Mouse (Mus musculus) neural tube, embryonic 10.5 days (tissue): ENCODE measurements around the gene Rara.
A peak's percentile ranks its signal among the peaks of the same experiment; 100 is the strongest.
"Not testable (repeated sequence)": the region's sequence is repeated elsewhere in the genome, so short reads cannot be mapped to it uniquely, and the experiment has no call there.

Experiments
- DNase-seq: peaks from one replicate; pipeline ENCODE4 v3.0.0-alpha.2; 2017; ENCODE audit warnings: low spot score; ENCODE audit errors: extremely low spot score

Rara gene

DNA sequence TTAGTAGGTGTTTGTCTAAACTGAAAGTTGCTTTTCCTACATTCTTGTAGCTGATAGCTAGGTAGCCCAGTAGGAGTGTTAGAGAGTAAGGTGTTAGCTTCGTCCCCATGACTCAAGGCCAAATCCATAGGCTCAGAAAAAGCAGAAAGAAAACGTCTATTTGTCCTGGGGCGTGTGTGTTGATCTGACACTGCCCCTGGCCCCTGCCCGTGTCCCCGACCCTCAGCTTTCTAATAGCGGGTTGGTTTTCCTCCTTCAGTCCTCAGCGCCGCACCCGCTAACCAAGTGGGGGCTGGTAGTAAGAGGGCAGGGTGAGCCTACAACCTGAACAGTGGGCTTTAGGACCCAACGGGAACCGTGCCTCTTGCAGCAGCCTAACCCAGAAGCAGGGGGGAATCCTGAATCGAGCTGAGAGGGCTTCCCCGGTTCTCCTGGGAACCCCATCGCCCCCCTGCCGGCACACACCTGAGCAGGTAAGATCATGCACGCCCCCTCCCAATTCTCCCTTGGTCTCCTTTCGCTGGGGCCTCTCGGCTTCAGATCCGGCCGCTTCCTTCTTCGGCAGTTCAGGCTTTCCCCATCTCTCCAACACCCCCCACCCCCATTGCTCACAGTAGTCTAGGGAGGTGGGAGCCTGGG, at the start of gene Rara:
Rara (plus strand) TSS at position 381 of the 639 bp plus-strand sequence.
- DNase-seq = peak; percentile 55

DNA sequence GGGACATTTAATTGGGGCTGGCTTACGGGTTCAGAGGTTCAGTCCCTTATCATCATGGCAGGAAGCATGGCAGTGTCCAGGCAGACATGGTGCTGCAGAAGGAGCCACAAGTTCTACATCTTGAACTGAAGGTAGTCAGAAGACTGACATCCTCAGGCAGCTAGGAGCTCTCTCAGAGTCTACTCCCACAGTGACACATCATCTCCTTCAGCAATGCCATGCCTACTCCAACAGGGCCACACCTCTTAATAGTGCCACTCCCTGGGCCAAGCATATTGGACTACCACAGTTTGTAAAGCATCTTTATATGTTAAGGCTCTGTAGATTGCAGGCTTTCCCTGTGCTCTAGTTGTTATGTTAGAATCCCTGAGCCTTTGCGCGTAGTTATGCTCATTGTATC, 39.9 kb upstream of the Rara start:
- DNase-seq = no peak

DNA sequence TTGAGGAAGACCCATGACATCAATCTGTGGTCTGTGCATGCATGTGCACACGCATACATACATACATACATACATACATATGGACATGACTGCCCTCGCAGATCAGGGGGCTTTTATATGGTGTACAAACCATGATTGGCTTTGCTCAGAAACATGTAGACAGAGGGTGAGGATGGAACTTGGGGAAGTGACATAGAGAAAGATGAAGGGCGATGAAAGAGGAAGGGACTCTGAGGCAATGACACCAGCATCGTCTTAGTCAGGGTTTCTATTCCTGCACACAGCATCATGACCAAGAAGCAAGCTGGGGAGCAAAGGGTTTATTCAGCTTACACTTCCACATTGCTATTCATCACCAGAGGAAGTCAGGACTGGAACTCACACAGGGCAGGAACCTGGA, 38.5 kb upstream of the Rara start:
- DNase-seq = no peak

DNA sequence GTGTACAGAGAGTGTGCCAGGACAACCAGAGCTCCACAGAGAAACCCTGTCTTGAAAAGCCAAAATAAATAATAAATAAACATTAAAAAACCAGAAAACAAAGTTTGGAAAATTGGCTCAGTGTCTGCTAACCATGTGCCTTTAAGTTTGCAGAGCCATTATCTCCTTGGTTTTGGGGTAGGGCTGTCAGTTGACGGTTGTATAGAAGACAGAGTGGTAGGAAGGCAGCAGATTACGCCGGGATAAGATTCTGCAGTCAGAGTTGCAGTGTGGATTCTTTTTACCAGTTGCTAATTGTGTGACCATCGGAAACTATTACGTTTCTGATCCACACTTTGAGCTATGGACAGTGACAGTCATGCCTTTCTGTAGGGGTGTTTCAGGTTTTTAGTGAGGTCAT, 37.6 kb upstream of the Rara start:
- DNase-seq = no peak

DNA sequence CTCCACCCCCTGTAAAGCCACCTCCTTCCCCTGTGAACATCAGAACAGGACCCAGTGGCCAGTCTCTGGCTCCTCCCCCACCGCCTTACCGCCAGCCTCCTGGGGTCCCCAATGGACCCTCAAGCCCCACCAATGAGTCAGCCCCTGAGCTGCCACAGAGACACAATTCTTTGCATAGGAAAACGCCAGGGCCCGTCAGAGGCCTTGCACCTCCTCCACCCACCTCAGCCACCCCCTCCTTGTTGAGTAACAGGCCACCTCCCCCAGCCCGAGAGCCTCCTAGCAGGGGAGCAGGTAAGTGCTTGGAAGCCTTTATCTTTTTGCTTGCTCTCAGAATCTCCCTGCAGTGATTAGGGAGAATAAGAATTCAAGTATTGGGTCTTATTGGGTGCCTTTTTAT, 35.2 kb upstream of the Rara start:
- no peak for DNase-seq

DNA sequence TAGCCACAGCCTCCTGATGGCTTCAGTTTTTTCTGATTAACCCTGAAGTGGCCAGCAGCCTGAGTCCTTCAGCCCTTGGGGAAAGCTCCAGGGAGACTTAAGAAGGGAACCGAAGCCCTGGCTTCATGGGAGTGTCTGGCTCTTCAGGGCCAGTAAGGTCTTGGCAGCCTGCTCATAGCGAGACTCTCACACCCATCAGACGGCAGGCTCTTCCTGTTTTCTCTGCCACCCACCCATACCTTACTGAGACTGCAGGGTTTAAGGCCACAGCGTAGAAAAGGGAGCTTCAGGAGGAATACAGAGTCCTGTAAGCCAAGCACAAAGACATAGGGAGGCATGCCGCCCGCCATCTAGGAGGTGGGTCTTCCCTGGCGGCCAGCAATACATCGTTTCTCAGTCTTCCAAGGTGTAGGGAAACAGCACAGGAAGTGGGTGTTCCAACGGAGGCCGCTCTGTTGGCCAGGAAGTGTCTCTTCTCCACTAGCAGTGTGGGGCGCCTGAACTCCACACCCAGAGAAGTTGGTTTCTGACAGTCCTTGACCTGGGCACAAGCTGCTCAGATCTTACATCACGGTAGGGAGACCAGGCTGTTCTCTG, 27.0 kb upstream of the Rara start:
- no peak for DNase-seq

DNA sequence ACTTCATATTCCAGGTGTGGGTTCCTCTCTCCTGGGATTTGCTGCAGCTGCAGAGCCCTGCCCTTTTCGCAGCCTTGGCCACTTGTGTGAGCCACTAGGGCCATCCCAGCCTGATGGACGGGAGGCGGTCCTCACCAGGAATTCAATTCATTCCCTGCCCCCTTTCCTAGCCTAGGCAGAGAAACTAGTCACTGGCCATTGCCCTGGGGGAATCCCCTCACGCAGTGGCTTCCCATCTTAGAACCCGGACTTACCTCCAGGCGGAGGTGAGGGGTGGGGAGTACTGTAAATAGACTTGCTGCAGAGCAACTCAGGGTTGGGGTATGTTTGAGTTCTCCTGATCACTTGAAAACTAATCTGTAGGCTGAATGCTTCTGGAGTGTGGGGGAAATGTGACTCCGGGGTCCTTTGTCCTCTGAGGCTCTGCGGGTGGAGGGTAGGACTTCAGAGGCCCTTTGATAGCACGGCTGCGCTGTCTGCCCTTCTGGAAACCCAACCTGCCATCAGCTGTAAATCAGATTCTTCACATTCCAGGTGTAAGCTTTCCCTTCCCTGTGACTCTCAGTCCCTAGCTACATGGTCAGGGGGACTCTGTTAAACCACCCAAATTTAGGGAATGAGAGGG, 24.9 kb upstream of the Rara start:
- DNase-seq = peak; percentile 46

DNA sequence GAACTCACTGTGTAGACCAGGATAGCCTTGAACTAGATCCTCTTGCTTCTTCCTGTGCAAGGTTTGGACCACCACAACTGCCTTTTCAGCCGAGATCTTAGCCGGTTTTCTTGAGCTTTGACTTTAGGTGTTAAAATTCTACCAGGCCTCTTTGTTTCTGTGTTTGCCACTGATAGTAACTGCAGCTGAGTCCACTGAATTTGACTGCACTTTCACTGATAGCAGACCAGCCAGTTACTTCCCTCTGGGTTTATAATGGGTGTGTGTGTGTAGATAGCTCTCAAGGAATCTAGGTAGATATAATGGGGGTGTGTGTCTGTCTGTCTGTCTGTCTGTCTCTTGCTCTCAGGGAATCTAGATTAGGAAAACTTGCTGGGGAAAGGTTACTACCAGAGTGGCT, 23.0 kb upstream of the Rara start:
- DNase-seq = no peak

DNA sequence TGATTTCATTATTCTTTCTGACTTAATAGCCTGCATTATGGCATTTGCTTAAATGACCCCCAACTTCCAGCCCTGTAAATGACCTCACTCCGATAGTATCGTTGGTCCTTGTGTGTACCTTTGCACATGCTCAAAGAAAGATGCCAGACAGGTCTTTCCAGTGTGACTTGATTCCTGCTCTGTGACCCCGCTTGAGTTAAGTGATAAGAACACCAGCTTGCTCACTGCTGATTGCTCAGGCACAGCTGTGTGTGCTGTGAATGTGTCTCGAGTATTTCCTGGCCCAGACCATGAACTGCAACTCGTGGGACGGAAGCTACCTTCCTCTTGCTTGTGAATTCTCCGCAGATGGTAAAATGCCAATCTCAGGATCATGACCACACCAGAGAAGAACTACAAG, 22.6 kb upstream of the Rara start:
- no peak for DNase-seq

DNA sequence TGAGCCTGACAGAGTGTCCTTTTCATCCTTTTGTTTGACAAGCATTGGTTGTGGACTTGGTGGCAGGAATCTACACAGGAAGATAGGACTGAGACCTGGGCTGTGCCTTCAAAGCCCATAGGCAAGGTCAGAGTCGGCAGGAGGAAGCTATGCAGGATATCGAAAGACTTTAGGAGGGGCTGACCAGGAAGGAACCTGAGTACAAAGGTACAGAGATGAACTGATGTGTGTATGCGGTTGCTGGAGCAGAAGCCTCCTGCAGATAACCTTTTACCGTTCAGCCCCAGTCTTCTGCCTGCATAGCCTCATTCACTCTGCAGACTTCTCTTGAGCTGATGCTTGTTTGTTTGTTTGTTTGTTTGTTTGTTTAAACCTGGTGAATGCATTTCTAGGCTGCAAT, 22.0 kb upstream of the Rara start:
- no peak for DNase-seq

DNA sequence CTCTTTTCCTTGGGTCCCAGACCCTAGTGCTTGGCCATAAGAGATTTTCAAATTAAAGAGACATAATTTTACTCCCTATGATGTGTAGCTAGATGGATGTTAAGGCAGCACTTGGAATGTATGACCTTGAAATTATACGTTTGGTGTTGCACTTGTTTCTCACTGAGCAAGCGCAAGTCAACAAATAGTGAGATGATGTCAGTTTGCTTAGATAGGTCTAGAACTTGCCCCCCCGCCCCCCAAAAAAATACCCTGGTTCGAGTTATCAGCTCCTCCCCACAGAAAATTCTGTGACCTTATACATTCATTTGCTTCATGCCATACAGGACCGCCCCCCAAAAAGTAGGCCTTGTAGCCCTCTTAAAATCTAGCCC, 20.6 kb upstream of the Rara start:
- no peak for DNase-seq

DNA sequence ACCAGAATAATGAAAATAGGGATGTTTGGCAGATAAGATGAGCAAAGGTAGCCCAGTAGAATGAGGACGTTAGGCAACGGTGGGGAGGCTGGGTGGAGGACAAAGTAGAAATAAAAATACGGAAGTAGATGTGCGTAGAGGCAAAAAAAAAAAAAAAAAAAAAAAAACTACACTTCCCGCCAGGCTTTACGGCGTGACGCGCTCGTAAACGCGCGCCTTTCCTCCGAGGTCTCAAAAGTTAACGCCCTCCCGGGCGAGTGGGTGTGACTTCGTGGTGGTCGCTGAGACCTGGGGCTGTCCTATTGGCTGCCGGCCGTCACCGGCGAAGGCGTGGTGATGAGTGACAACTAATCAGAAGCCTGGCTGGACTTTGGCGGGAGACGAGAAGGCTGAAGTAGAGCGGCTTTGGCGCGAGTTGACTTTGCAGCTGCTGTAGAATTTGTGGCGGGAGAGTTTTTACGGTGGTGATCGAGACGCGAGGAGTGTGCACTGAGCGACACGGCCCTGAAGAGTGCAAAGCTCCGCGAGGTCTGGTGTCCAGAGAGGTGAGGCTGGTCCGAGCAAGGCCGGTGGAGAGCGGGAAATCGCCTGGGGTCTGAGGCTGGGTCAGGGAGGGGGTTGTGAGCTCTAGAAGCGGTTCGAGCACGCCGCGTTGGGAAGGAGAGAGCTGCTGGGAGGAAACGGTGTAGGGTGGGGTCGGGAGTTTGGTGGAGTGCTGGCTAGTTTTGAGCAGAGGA, 20.0 kb upstream of the Rara start, which contains the start of gene Cdc6:
Cdc6 (plus strand) TSS at position 365 of the 737 bp plus-strand sequence.
- peak; percentile 95 for DNase-seq

DNA sequence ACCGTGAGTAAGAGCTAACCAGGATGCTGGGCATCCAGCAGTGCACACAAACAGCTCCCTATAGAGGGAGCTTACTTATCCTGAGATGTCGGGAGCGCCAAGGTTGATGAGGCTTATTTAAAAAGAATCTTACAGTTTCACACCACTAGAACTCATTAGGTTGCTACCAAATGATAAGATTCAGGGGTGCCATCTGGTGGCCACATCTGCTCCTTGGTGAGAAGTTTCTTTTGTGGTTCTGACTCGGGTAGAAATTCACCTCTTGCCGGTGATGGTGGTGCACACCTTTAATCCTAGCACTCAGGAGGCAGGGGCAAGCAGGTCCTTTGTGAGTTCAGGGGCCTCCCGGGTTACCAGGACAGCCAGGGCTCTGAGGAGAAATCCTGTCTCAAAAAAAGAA, 18.0 kb upstream of the Rara start:
- peak; percentile 35 for DNase-seq

DNA sequence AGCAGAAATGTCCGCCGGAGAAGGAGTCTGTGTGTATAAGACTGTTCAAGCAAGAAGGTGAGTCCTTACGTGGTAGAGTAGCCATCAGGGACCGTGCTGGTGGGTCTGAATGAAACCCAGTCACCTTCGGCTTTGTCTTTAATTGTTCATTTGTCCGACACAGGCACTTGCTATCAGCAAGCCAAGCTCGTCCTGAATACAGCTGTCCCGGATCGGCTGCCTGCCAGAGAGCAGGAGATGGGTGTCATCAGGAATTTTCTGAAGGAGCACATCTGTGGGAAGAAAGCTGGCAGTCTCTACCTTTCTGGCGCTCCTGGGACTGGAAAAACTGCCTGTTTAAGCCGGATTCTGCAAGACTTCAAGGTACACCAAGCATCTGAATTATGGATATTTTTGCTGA, 17.2 kb upstream of the Rara start:
- DNase-seq = no peak

DNA sequence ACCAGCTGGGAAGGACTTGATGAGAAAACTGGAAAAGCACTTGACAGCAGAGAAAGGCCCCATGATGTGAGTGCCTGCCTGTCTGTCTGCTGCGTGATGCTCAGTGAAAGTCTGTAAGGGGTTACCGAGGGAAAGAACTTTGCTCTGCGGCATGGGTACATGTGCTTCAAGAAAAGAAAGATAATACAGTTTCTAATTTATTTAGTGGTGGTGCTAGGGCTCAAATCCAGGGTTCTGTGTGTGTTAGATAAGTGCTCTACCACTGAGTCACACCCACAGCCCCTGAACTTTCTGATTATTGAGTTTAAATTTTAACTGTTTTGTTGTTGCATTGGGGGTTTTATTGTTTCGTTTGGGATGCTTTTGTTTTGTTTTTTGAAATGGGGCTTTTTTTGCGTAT, 16.1 kb upstream of the Rara start:
- DNase-seq = no peak

DNA sequence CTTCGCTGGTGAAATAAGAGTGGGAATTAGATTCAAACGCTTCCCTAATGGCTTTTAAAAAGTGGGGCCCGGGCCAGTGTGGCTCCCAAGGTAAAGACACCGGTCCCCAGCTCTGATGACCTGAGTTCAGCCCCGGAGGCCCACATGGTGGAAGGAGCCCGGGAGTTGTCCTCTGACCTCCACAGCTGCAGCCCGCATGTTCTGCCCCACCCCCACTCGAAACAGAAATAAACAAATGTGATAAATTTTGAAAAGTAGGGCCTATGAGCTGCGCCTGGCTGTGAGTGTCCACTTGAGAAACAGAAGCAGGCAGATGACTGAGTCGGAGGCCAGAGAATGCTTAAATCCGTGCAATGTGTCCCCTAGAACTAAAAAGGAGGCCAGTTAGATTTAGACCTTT, 13.4 kb upstream of the Rara start:
- DNase-seq = no peak

DNA sequence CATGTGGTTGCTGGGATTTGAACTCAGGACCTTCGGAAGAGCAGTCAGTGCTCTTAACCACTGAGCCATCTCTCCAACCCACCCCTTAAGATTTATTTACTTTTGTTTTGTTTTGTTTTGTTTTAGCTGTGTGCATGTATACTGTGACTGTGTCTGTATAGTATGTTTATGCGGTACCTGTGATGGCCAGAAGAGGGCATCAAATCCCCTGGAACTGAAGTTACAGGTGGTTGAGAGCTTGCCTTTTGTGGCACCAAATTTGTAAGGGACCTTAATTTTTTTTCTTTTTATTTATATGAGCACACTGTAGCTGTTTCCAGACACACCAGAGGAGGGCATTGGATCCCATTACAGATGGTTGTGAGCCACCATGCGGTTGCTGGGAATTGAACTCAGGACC, 11.2 kb upstream of the Rara start:
- DNase-seq = not testable (repeated sequence)

DNA sequence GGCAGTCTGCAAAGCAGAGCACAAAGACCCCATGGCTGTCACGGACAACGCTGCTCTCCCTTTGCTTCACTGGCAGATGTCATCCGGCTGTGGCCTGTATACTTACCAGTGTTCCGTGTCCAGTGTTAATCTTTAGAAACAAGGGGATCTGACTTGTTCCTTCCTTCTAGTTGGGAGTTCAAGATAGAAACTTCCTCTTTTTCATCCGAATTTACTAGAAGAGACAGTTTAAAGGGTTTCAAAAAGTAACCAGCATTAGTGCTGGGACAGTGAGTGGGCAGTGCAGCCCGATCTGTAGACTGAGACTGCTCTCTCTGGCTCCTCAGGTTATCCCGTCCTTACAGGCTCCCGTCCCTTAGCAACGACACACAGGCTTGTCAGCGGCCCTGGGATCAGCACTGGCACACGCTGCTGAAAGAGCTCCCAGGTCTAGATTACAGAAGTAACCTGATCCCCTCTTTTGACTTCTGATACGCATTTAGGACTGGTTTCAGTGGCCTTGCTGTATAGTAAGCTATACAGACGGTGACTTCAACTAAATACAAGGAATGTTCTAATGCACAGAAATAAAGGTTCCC, 10.1 kb upstream of the Rara start:
- DNase-seq = no peak

DNA sequence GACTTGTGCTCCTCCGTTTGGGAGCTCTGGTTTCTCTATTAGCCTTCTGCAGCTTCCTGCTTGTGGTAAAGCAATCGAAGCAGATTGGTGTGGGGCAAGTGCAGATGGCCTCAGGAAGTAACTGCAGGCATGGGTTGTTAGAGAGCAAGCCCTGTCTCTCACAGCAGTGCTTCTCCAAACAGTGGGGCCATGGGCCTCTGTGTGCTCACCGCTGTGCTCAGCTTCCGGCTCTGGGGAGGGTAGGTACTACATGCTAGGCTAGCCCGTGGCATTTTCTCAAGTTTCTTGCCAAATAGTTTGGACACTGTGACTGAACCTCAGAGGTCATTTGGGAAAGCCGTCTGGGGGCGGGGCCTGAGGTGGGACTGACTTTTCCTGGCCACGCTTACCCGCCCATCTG, 9.4 kb upstream of the Rara start:
- DNase-seq = no peak

DNA sequence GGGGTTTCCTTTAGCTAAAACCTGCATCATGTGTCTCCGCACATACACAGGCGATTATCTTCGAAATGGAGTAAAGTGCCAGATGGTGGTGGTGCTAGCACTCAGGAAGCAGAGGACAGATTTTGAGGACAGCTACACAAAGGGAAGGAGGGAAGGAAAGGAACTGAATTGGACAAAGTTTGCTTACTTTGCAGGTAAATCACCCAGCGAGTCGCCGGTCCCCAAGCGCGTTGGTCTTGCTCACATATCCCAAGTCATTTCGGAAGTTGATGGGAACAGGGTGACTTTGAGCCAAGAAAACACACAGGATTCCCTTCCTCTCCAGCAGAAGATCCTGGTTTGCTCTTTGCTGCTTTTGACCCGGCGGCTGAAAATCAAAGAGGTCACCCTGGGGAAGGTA, 8.6 kb upstream of the Rara start:
- DNase-seq = no peak

DNA sequence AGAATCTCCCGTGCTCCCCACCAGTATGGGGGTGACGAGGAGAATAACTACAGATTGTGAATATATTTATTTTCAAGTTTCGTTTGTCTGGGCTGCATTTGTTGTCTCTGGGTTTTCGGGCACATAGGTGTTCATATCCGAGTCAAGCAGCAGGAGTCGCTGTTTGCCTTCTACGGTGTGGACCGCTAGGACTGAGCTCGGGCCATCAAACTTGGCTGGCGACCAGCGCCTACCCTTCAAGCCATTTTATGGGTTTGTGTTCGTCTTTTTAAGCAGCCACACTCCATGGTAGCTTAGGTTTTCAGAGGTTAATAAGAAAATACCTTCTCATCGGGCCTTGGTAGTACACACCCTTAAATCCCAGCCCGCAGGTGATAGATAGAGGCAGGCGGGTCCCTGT, 5.8 kb upstream of the Rara start:
- peak; percentile 54 for DNase-seq

DNA sequence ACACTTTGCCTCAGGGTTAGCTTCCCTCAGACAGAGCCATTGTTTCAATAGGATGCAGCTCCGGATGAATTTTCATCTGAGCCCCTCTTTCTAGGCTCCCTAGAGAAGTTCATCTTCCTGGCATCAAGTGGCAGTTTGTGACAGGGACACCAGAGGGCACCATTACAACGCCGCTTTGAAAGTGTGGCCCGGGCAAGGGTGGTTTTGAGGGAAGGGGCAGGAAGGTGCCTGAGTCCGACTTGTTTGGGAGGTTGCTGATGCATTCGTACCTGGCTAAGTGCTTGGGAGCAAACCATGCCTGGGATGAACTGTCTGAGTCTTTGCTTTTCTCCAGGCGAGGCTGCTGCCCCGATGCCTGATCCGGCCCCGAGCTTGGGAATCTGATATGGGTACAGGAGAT, 5.3 kb upstream of the Rara start:
- DNase-seq = peak; percentile 72
